Mouse (Mus musculus) frontal cortex, postnatal 14 days (tissue): ENCODE measurements around the gene Olfr462.

Source experiments
- DNase-seq, 2 experiments: peaks; one replicate each; pipeline ENCODE4 v3.0.0; 2022; ENCODE audit warnings: low spot score in 2 of 2

The Olfr462 gene

GRCm38 (mm10) chr11:87847884-87848283, 44.2 kb downstream of the Olfr462 start:
- no peak for DNase-seq

DNA sequence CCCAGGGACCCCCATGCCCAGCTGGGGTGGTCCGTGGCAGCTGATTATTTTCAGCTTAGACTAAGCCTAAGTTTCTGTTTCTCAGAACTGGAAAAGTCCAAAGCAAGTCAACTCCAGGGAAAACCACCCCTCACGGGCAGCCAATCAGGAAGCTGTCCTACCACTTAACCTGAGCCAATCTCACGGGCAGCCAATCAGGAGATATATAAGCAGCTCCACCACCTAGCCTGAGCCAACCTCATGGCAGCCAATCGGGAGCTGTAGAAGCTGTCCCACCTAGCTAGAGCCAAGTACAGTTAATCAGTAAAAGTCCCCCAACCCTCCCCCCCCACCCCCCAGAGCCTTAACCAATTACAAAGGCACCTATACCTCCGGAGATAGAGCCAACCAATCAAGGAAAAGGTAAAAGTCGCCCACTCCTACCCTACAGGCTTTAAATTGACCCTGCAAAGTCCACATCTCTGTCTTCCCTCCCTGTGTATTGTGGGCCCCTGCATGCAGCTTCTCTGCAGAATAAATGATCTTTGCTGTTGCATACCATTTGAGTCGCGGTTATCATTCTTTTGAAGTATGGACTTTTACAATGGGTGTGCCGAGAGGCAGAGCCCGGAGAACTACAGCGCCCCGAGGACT, 45.0 kb downstream of the Olfr462 start:
- DNase-seq: no peak

GRCm38 (mm10) chr11:87841436-87841835, 50.6 kb downstream of the Olfr462 start:
- no peak for DNase-seq

GRCm38 (mm10) chr11:87840676-87841075, 51.4 kb downstream of the Olfr462 start:
- DNase-seq: no peak
